Mouse (Mus musculus) ovary, postnatal 14 days (tissue): ENCODE measurements around the gene Kpna7.
"Not testable (repeated sequence)": the region's sequence is repeated elsewhere in the genome, so short reads cannot be mapped to it uniquely, and the experiment has no call there.

Experiments
- DNase-seq: peaks from one replicate; pipeline ENCODE4 v3.0.0; 2022; ENCODE audit warnings: low spot score

Gene Kpna7

DNA sequence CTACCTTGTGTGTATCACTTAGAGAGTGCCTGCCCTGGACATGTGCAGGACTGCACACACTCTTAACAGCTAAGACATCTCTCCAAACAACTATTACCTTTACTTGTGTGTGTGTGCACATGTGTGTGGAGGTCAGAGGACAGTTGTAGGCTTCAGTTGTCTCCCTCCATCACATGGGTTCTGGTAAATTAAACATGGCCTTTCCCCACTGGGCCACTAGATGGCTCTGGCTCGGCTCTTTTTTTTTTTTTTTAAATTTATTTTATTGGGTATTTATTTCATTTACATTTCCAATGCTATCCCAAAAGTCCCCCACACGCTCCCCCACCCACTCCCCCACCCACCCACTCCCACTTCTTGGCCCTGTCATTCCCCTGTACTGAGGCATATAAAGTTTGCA lies 67.1 kb downstream of the Kpna7 start:
- DNase-seq = not testable (repeated sequence)

DNA sequence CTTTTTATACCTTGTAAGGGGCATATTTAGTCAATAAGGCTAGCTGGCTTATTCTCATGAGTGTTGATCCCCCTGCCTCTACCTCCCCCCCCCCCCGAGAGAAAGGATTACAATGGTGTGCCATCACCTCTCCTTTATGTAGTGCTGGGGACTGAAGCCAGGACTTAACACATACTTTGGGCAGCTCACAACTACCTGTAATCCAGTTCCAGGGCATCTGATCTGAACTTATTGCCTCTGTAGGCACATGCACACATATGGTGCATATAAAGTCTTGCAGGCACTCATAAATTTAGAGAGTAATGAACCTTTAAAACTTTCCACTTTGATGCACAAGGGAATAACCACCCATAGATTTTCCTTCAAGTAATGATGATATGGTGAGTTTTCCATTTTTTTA lies 69.6 kb downstream of the Kpna7 start:
- no peak for DNase-seq

DNA sequence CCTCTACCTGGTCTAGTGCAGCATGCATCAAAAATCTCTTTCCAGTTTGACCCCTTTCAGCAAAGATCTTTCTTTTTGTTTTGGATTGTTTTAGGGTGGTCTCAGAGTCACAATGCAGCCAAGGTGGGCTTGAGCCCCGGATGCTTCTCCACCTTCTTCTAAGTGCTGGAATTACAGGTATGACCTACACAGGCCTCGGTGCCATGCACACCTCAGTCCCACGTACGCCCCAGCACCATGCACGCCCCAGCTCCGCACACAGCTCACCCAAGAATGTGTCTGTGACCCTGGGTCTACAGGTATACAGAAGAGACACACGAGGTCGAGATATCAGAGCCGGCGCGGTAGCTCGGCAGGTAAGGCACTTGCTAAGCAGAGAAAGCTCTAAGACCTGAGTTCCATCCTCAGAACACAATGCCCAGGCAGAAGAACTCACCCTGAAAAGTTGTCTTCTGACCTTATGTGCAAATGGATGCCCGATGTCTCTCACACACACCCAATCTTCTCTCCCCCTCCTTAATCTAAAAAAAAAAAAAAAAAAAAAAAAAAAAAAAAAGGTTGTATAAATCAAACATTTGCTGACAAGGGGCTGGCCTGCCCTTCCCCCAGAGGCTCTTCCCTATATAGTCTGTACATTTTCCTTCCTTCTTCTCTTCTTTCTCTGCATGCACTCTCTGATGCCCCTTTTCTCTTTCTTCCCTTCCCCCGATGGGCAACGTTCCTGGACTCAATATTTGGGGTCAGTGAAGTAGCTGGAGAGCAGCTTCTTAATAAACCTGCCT lies 74.8 kb downstream of the Kpna7 start:
- no peak for DNase-seq

DNA sequence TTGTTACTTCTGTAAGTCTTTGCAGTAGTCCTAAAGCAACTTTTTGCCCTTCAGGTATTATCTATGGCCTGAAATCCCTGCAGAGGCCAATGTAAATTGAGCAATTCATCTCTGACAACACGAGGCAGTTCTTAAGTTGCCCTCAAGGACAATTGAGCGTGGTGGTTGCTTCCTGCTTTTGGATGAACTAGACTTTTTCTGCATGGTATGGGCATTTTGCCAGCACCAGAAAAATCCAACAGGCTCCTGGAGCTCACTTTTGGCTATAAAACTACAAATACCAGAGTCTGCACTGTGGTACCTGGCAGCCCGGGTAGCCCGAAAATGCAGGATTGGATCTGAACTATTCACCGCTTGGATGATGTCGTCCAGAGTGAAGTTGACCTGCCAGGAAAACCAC lies 78.2 kb downstream of the Kpna7 start:
- DNase-seq = no peak

DNA sequence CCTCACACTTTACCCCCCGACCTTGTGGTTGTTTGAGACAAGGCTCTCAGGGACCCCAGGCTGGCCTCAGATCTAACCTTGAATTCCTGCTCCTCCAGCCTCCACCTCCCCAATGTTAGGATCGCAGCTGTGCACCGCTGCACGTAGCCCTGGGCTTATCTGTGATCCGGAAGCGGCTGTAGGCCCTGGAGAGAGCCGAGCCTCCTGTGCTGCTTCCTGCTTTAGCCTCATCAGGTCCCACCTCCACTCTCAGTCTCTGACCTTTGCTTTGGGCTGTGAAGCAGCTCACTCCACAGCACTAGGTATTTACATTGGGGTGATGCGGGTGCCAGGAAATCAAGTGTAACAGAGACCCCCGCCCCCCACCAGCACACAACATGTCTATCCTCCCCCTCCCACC lies 79.3 kb downstream of the Kpna7 start:
- no peak for DNase-seq

DNA sequence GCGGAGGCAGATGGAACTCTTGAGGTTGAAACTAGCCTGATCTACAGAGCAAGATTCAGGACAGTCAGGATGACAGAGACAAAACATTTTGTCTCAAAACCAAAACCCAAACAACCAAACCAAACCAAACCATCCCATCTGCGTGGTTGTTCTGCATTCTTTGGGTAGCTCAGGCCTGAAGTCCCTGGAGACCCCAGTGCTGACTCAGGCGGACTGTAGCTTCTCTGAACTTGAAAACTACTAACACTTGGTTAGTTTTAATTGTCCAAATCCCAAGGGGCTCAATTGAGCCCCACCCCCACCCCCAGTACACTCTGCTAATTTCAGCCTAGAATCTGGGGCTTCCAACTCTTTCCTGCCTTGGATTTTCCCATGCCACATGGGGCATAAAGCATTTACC lies 80.5 kb downstream of the Kpna7 start:
- no peak for DNase-seq

DNA sequence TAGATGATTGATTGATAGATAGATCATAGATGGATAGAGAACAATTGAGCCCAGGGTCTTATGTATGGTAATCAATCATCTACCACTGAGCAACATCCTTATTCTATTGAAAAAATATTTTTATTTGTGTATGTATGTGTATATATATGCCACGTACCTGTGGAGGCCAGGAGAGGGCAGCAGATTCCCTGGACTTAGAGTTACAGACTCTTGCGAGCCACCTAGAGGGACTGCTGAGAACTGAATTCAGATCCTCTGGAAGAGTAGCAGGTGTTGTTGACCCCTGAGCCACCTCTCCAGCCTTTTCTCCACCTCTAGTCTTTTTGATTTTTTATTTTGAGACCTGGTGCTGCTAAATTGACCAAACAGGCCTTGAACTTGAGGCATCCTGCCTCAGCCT lies 85.3 kb downstream of the Kpna7 start:
- DNase-seq = no peak

DNA sequence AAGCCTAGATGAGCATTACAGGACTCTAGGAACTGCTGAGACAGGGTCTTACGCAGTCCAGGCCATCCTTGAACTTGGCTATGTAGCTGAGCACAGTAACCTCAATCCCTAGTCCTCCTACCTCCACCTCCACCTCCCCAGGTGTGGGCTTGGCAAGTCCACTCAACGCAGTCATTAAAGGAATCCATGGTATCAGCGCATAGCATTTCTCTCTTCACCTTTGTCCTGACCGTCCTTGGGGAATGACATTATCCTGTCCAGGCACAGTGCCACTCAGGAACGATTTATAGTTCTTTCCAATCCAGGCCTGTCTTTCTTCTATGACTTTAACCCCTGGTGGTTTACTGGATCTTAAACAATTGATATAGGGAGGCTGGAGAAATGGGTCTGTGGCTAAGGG lies 93.3 kb downstream of the Kpna7 start:
- no peak for DNase-seq

DNA sequence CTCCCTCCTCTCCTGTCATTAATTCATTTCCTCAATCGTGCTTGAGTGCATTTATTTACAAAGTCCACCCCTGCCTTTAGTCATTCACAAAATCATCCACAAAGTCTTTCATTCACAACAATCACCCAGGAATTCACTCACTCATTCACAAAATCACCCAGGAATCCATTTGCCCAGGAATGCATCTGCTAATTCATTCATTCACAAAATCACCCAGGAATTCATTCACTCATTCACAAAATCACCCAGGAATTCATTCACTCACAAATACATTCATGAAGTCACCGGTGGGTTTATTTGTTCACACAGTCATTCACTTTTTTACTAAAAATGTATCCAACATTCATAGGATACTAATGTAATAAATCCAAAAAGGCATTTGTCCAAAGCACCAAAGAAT lies 93.8 kb downstream of the Kpna7 start:
- DNase-seq = no peak

DNA sequence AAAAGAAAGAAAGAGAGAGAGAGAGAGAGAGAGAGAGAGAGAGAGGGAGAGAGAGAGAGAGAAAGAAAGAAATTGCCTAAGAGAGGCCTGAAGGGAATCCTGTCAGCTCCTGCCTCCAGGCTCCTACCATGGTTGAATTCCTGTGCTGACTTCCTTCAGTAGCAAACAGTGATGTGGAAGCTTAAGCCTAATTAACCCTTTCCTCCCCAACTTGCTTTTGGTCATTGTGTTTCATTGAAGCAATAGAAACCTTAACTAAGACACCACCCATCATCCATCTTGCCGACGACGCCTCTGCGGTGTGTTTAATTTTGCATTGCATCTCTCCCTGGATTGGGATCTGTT lies 94.8 kb downstream of the Kpna7 start:
- DNase-seq = no peak

DNA sequence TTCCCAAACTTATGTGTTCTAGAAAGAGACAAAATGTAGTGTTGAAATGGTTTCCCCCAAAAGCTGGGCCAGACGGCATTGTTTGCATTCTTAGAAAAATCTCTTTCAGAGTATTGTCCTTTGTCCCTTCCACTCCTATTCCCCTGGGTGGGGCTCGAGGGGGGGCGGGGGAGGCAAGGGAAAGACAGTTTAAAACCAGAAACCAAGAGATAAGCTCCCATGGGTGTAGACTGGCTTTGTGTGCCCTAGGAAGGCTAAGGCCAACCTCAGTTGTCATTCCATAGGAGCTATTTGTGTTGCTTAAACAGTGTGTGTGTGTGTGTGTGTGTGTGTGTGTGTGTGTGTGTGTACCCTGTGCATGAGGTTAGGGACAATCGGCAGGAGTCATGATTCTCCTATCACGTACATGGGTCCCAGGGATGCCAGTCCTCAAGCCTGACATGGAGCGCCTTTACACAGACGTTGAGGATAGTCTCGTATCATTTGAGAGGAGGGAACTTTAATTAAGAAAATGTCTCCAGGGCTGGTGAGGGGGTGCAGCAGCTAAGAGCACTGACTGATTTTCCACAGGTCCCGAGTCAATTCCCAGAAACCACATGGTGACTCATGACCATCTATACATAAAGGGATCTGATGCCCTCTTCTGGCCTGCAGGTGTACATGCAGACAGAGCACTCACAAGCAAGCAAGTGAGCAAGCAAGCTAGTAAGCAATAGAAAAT lies 95.3 kb downstream of the Kpna7 start:
- DNase-seq = peak; percentile 21

DNA sequence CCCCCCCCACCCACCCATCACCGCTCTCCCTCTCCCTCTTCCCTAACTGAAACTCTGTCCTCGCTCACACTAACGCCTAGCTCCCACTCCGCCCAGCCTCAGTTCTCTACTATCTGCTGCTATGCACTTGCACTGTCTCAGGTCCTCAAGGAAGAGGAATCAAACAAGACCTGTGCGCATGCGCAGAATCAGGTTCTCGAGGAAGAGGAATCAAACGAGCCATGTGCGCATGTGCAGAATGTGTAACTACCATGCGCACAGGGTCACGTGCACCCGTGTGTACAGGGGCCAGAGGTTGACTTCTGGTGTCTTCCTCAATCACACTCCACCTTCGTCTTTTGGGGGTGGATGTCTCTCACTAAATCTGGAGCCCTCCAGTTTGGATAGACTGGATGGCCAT lies 96.3 kb downstream of the Kpna7 start:
- no peak for DNase-seq

DNA sequence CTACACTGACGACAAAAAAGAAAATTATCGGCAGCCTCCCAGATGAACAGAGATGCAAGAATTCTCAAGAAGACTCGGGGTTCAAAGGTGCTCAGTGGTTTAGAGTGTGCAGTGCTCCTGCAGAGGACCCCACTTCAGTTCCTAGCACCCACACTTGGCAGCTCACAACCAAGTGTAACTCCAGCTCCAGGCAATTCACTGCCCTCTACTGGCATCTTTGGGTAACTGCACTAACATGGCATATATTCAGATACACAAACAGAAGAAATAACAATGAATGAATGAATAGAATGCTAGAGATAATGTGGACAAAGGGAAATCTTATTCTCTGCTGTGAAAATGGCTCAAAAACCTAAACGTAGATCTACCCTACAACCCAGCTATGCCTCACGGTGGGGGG lies 99.0 kb downstream of the Kpna7 start:
- DNase-seq = no peak

DNA sequence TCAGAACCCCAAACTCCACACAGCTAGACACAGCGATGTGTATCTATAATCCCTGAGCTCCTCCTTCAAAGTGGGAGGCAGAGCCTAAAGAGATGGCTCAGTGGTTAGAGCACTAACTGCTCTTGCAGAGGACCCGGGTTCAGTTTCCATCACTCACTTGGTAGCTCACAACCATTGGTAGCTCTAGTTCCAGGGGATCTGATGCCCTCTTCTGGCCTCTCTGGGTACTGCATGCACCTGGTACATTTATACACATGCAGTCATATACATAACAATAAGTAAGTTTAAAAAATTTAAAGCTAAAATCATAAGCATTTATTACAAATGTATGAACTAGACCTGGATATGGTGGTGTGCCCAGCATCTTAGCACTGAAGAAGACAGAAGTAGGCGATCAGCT lies 100.6 kb downstream of the Kpna7 start:
- DNase-seq = no peak

DNA sequence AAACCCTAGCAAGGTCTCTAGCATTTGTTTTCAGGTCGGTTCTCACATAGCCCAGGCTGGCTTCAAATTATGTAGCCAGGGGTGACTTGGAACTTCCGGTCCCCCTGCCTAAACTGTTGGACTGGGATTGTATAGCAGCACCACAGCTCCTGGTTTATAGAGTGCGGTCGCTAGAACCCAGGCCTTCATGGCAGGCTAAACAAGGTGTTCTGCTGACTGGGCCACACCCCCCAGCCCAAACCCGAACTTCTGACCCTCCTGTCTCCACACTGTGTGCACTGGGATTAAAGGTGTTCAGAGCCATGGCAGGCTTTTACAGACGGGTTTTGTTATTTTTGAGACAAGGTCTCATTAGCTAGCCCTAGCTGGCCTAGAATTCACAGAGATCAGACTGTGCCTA lies 104.7 kb downstream of the Kpna7 start:
- no peak for DNase-seq

DNA sequence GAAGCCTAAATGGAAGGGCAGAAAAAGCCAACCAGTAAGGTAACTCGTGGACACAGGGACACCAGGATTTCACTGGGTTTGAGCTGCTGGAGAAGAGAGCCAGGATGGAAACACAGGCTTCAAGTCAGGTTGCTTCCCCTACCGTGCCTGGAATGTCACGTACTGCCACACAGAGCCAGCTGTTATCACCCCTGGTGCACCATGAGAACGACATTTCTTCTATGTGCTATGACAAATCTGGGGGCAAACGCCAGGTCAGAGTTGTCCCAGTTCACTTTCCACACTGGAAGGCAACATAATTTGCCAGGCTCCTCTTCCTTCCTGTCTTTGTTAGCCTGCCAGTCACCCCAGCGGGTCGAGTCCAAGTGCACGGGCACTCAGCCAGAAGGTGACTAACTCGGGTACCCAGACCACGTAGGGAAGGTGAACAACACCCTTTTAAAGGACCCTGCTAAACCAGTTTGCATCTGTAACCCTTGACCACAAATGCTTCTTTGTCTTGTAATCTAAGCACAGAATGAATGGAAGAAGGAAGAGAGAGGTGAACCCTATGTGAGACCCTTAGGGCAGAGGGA lies 105.2 kb downstream of the Kpna7 start:
- DNase-seq = peak; percentile 29

DNA sequence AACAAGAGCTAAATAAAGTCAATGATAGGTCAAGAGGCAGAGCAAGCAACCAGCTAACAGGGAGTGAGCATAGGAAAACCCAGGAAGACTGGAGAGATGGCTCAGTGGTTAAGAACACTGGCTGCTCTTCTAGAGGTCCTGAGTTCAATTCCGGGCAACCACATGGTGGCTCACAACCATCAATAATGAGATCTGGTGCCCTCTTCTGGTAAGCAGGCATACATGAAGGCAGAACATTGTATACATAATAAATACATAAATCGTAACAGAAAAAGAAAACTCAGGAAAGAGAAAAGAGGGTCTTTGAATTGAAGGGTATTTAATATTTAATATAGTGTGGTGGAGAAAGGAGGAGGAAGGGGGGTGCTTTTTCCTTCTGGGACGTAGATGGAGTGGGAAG lies 112.6 kb downstream of the Kpna7 start:
- DNase-seq = no peak

DNA sequence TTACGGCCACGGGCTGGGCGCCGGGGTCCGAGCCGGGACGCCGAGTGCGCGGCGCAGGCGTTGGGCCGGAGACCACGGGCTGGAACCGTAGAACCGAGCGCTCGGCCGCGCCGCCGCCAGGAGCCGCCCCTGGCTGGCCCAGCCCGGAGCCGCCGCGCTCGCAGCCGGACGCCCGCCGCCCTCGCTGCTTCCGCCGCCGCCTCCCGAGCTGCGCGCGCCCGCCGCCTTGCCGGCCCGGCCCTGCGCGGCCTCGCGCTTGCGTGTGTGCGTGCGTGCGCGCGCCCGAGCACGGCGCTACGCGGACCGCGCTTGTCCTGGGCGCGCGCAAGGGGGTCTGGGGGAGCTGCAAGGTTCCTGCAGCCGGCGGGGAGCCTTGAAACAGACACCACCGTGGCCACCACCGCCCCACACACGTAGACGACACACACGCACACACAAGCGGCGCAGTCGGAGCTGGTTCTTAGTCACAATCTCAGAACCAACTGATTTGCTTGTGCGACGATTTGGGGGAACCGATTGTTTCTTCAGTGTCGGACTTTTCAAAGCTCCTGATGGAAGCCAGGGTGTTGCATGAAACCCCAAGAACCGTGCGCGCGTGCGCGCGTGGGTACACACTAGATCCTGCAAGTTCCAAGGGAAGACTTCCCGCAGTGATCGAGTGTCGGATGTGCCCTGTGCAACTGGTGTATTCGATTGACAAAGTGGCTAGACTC lies 118.0 kb downstream of the Kpna7 start, which contains the start of gene Smurf1:
TSS of gene Smurf1 (minus strand) at position 209 of the 713 bp plus-strand sequence.
- DNase-seq = peak; percentile 78

DNA sequence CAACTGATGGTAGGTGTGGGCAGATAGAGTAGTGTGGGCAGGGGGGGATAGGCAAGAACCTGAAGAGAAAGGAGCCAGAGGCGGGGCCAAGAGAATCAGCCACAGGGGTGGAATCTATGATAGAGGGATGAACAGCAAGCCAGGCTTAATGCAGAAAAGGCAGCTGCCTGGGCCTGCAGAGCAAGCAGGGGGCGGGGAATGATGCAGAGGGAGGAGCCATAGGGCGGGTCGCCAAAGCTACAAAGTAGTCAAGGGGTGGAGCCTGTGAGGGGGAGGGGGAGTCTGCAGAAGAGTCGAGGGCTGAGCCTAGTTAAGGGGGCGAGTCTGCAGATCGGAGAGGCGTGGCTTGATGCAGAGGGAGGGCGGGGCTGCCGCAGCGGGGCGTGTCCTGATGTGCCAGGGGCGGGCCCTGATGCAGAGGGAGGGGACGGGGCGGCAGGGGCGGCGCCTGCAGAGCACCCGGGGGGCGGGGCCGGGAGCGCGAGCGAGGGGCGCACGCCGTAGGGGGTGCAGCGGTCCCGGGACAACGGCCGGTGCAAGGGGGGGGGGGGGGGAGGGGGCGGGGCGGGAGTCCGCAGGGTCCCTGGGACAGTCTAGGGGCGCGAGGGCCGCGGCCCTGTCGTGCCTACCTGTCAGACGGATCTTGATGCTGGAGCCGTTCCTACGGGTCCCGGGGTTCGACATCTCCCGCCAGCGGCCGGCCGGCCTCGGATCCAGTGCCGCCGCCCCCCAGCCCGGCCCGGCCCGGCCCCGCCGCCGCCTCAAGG lies 118.8 kb downstream of the Kpna7 start:
- DNase-seq = peak; percentile 84

DNA sequence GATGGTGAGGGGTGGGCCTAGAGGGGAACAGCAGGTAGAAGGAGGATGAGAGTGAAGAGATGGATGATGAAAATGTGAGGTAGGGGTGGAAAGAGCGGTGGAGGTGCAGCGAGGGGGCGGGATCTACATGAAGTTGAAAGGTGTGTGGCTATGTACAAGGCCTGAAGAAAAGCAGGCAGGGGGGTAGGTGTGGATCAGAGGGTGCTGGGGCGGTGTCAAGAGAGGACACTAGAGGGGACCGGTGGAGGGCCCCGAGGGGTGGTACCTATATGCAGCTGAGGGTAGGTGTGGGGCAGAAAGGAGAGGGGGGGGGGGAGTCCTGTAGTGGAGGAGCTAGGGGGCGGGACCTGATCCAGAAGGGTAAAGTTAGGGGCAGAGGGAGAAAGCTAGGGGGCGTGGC lies 119.4 kb downstream of the Kpna7 start:
- DNase-seq = no peak

DNA sequence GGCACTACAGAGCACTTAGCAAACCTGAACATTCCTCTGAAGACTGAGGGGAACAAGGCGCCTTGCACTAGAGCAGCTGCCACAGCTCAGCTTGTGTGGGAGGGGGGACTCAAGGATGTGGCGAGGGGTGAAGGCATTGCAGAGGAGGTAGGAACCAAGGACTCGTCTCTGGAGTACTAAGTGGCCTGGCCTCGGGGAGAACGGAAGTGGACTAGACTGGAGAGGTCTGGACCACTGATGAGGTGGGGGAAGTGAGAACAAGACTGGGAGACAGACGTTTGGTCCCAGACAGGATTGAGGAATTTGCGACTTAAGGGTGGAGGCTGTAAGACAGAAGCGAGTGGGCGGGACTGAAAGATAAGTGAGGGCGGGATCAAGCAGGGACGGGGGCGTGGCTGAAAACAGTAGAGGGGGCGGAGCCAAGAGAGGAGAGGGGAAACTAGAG lies 120.0 kb downstream of the Kpna7 start:
- peak; percentile 47 for DNase-seq

DNA sequence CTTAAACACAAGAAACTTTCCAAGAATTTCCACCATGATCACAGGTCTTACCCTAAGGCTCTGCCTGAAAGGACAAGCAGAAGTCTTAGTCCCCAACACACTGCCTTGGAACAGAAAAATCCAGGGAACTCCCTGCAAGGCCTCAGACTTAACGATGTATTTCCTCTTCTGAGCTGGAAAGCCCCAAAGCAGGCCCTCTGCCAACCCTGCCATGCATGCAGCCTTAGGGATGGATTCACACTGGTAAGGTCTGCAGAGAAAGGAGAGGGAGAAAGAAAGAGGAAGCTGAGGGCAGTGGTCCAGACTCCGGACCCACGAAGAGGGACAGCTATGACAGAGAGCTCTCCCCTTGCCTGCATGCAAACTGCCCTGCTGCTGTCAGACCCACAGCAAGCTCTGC lies 120.4 kb downstream of the Kpna7 start:
- DNase-seq = no peak
